Mouse (Mus musculus): ENCODE data around the gene Gm42791. TPM values are rescaled to one million over a fixed set of nuclear protein-coding genes. Genes with fewer than 3 reads are reported as not detected.

The Gm42791 gene
- total and polyA plus RNA-seq, 3 experiments = 0.42 to 1.3 TPM; not detected in 1

- DNase-seq (ENCODE audit: extremely low read depth) = no peak
- H3K4me1 ChIP-seq (ENCODE audit: control insufficient read depth in 1 of 2, insufficient read depth in 2 of 2) = peaks cover 16 to 31% of the 10 kb centered on the region in 2 experiments
- H3K9ac ChIP-seq (ENCODE audit: insufficient read depth, low read depth) = no peak overlapping the region
- H3K4me2 ChIP-seq (ENCODE audit: insufficient read depth, low read depth, poor library complexity, severe bottlenecking) = no peak overlapping the region
- H3K36me3 ChIP-seq (replicated peaks in 1 of 2; ENCODE audit: control insufficient read depth in 1 of 2, insufficient read depth in 1 of 2, low read length in 1 of 2) = peaks cover 11 to 35% of the 10 kb centered on the region in 2 experiments
- dilution Hi-C loops (cut with MboI; ENCODE audit: extremely low pct_ligation_motif_present, extremely low pct_unique_long_range_greater_than_20kb, low sequenced_read_pairs) = no loop called here
- no peaks in the 10 kb centered on the region for H3K27me3 ChIP-seq (replicated peaks)
- H3K79me2 ChIP-seq (replicated peaks; ENCODE audit: control insufficient read depth, extremely low read depth, insufficient read depth, poor library complexity, severe bottlenecking) = no peaks in the 10 kb centered on the region
- no peak overlapping the region for H3K4me3 ChIP-seq (replicated peaks in 1 of 3; ENCODE audit: low read depth in 2 of 3, low read length in 2 of 3, poor library complexity in 1 of 3)
- in situ Hi-C loops (cut with MboI; ENCODE audit: low pct_ligation_motif_present, low pct_unique_long_range_greater_than_20kb, low sequenced_read_pairs) = no loop called here
- peaks cover 3% of the 10 kb centered on the region for H3K9me3 ChIP-seq (replicated peaks; ENCODE audit: low read length)
- no peak overlapping the region for H3K27ac ChIP-seq (ENCODE audit: insufficient read depth, low read depth)
- no peak for TF ChIP-seq JUND (conservative IDR thresholded peaks at IDR 0.05; ENCODE audit: low read depth, low read length)
- TF ChIP-seq TCF12 (IDR thresholded peaks at IDR 0.05; ENCODE audit: low read depth, low read length) = no peak
- no peak for TF ChIP-seq KAT2A (IDR thresholded peaks at IDR 0.05; ENCODE audit: insufficient replicate concordance, low read length)
- TF ChIP-seq SMC3 (IDR thresholded peaks at IDR 0.05; ENCODE audit: low read depth, low read length) = no peak
- TF ChIP-seq ZNF384 (IDR thresholded peaks at IDR 0.05; ENCODE audit: low read depth, low read length) = no peak
- TF ChIP-seq CHD2 (IDR thresholded peaks at IDR 0.05; ENCODE audit: low read length) = no peak
- no peak for TF ChIP-seq SIN3A (IDR thresholded peaks at IDR 0.05; ENCODE audit: low read length)
- no peak for TF ChIP-seq E2F4 (IDR thresholded peaks at IDR 0.05; ENCODE audit: insufficient replicate concordance, low read depth, low read length)
- no peak for TF ChIP-seq GABPA (IDR thresholded peaks at IDR 0.05; ENCODE audit: insufficient replicate concordance, low read depth, low read length)
- no peak for TF ChIP-seq BHLHE40 (IDR thresholded peaks at IDR 0.05; ENCODE audit: low read depth, low read length)
- no peak for TF ChIP-seq MYC (IDR thresholded peaks at IDR 0.05; ENCODE audit: low read depth, low read length)
- TF ChIP-seq HCFC1 (IDR thresholded peaks at IDR 0.05; ENCODE audit: low read depth, low read length) = no peak
- no peak for TF ChIP-seq TBP (conservative IDR thresholded peaks at IDR 0.05; ENCODE audit: low read depth, low read length)
Observed at GRCm38 (mm10) chr5:148897069-148897702, 97.8 kb downstream of the Gm42791 start.

GRCm38 (mm10) chr5:148896515-148896914, 98.4 kb downstream of the Gm42791 start:
- Histone ChIP-seq H3K4me1 (ENCODE audit: control insufficient read depth in 1 of 2, insufficient read depth in 2 of 2) (peaks cover 16 to 31% of the 10 kb centered on the region in 2 experiments), H3K4me2 (ENCODE audit: insufficient read depth, low read depth, poor library complexity, severe bottlenecking) (no peak overlapping the region), H3K4me3 (replicated peaks in 1 of 3; ENCODE audit: low read depth in 2 of 3, low read length in 2 of 3, poor library complexity in 1 of 3) (no peak overlapping the region), H3K27ac (ENCODE audit: insufficient read depth, low read depth) (no peak overlapping the region), H3K27me3 (replicated peaks) (no peaks in the 10 kb centered on the region), H3K79me2 (replicated peaks; ENCODE audit: control insufficient read depth, extremely low read depth, insufficient read depth, poor library complexity, severe bottlenecking) (no peaks in the 10 kb centered on the region), H3K9ac (ENCODE audit: insufficient read depth, low read depth) (no peak overlapping the region), H3K36me3 (replicated peaks in 1 of 2; ENCODE audit: control insufficient read depth in 1 of 2, insufficient read depth in 1 of 2, low read length in 1 of 2) (peaks cover 11 to 37% of the 10 kb centered on the region in 2 experiments), H3K9me3 (replicated peaks; ENCODE audit: low read length) (peaks cover 3% of the 10 kb centered on the region)
- in situ Hi-C loops (cut with MboI; ENCODE audit: low pct_ligation_motif_present, low pct_unique_long_range_greater_than_20kb, low sequenced_read_pairs) (no loop called here), dilution Hi-C loops (cut with MboI; ENCODE audit: extremely low pct_ligation_motif_present, extremely low pct_unique_long_range_greater_than_20kb, low sequenced_read_pairs) (no loop called here)
- TF ChIP-seq RCOR1 (conservative IDR thresholded peaks at IDR 0.05; ENCODE audit: low read depth, low read length) = no peak
- no peak for TF ChIP-seq CHD1 (IDR thresholded peaks at IDR 0.05; ENCODE audit: low read depth, low read length)
- TF ChIP-seq JUN (IDR thresholded peaks at IDR 0.05; ENCODE audit: insufficient read depth, low read depth, low read length) = no peak
- TF ChIP-seq USF2 (conservative IDR thresholded peaks at IDR 0.05; ENCODE audit: low read depth, low read length) = no peak
- DNase-seq (ENCODE audit: extremely low read depth) = no peak
